Mouse (Mus musculus) heart, embryonic 10.5 days (tissue): ENCODE results near the gene Guca1b. TPM values are rescaled to one million over a fixed set of nuclear protein-coding genes. Genes with fewer than 3 reads are reported as not detected.
"Not testable (repeated sequence)": the region's sequence is repeated elsewhere in the genome, so short reads cannot be mapped to it uniquely, and the experiment has no call there.

Experiments used
- DNase-seq: peaks from one replicate; pipeline ENCODE4 v3.0.0-alpha.2; 2017; ENCODE audit warnings: low spot score
- H3K27ac ChIP-seq: fragments of 300-500 bp; sonication (generic); 2 replicates; pipeline ENCODE4 v1.5.1; 2016; ENCODE audit warnings: mild to moderate bottlenecking
- H3K27me3 ChIP-seq: fragments of 300-500 bp; sonication (generic); 2 replicates; pipeline ENCODE4 v1.6.1; 2016; ENCODE audit warnings: mild to moderate bottlenecking; ENCODE audit not compliant: poor library complexity, insufficient read depth, severe bottlenecking
- H3K36me3 ChIP-seq: fragments of 300-500 bp; sonication (generic); 2 replicates; pipeline ENCODE4 v1.6.1; 2016; ENCODE audit warnings: mild to moderate bottlenecking, moderate library complexity
- H3K4me1 ChIP-seq: fragments of 300-500 bp; sonication (generic); 2 replicates; pipeline ENCODE4 v1.6.1; 2016; ENCODE audit warnings: mild to moderate bottlenecking
- H3K4me3 ChIP-seq: fragments of 300-500 bp; sonication (generic); 2 replicates; pipeline ENCODE4 v1.5.1; 2016; ENCODE audit warnings: mild to moderate bottlenecking, moderate library complexity
- H3K9me3 ChIP-seq: fragments of 300-500 bp; sonication (generic); 2 replicates; pipeline ENCODE4 v1.6.1; 2016; ENCODE audit warnings: mild to moderate bottlenecking, moderate library complexity
- WGBS: fragments of 180-500 bp; shearing (Covaris S2); methylation state at CpG from one replicate; pipeline ENCODE4 v1.1.7; 2016; 5-methylcytosine and 5-hydroxymethylcytosine counted together
- polyA plus RNA-seq: library from polyadenylated mRNA; unstranded; fragments of >200 nt; fragmentation: Nextera tagmentation; extraction: Ambion mirVana; gene quantifications from 2 replicates; pipeline ENCODE4 v1.2.1, GENCODE M21; 2016

Guca1b gene
- polyA plus RNA-seq, 1 experiment from 2014 or later = 3.2 TPM

- H3K27me3 ChIP-seq = peaks cover 8% of the 10 kb centered on the region; the same call in 1 of the 2 replicates
- DNase-seq = no peak
- peaks cover 7% of the 10 kb centered on the region for H3K4me1 ChIP-seq
- H3K27ac ChIP-seq = no peak overlapping the region
- 85% methylated on average over 3 of the region's 3 CpGs for WGBS
- peaks cover 30% of the 10 kb centered on the region for H3K36me3 ChIP-seq
- no peaks in the 10 kb centered on the region for H3K9me3 ChIP-seq
- no peak overlapping the region for H3K4me3 ChIP-seq
Observed at GRCm38 (mm10) chr17:47384064-47384463, 1.1 kb upstream of the Guca1b start.

GRCm38 (mm10) chr17:47386649-47387048 is 1.5 kb downstream of the Guca1b start:
- H3K4me3 ChIP-seq = no peak overlapping the region
- 58% methylated on average over 4 of the region's 4 CpGs for WGBS
- H3K27me3 ChIP-seq = peaks cover 9% of the 10 kb centered on the region
- no peaks in the 10 kb centered on the region for H3K9me3 ChIP-seq
- peaks cover 8% of the 10 kb centered on the region; the same call in 1 of the 2 replicates for H3K36me3 ChIP-seq
- no peak overlapping the region for H3K27ac ChIP-seq
- no peak for DNase-seq
- peaks cover 7% of the 10 kb centered on the region for H3K4me1 ChIP-seq

- H3K27ac ChIP-seq = peak overlapping the region; percentile 7; the same call in 1 of the 2 replicates
- H3K4me1 ChIP-seq = peaks cover 15% of the 10 kb centered on the region
- no peak for DNase-seq
- peak overlapping the region; percentile 46 for H3K4me3 ChIP-seq
- peaks cover 63% of the 10 kb centered on the region for H3K27me3 ChIP-seq
- no peaks in the 10 kb centered on the region for H3K9me3 ChIP-seq
- no peaks in the 10 kb centered on the region for H3K36me3 ChIP-seq
- 15% methylated on average over 24 of the region's 24 CpGs for WGBS
Observed at GRCm38 (mm10) chr17:47394223-47394869, 9.2 kb downstream of the Guca1b start.

- Histone ChIP-seq H3K4me1 (peaks cover 15% of the 10 kb centered on the region), H3K36me3 (no peaks in the 10 kb centered on the region), H3K4me3 (peak overlapping the region; percentile 46), H3K27me3 (peaks cover 74% of the 10 kb centered on the region), H3K27ac (no peak overlapping the region), H3K9me3 (no peaks in the 10 kb centered on the region)
- DNase-seq = peak; percentile 80
- 2% methylated on average over 20 of the region's 20 CpGs for WGBS
Observed at GRCm38 (mm10) chr17:47395376-47395913, 10.3 kb downstream of the Guca1b start.

GRCm38 (mm10) chr17:47399091-47399490 is 13.9 kb downstream of the Guca1b start:
- Histone ChIP-seq H3K36me3 (no peaks in the 10 kb centered on the region), H3K4me1 (peaks cover 15% of the 10 kb centered on the region), H3K9me3 (no peaks in the 10 kb centered on the region), H3K27ac (no peak overlapping the region), H3K27me3 (peaks cover 71% of the 10 kb centered on the region), H3K4me3 (no peak overlapping the region)
- WGBS = 74% methylated on average over 8 of the region's 8 CpGs
- DNase-seq = no peak

GRCm38 (mm10) chr17:47400451-47400850 is 15.3 kb downstream of the Guca1b start, which contains the start of gene Guca1a:
Gene Guca1a (minus strand): TSS chr17:47400584.
- Histone ChIP-seq H3K27ac (no peak within 1 kb of the TSS), H3K4me3 (no peak within 1 kb of the TSS), H3K36me3 (no peaks in the 10 kb centered on the region), H3K27me3 (peaks cover 60% of the 10 kb centered on the region), H3K9me3 (no peaks in the 10 kb centered on the region), H3K4me1 (peaks cover 3% of the 10 kb centered on the region; the same call in 1 of the 2 replicates)
- 61% methylated on average over 10 of the region's 10 CpGs for WGBS
- DNase-seq = no peak

GRCm38 (mm10) chr17:47407717-47408557 is 22.7 kb downstream of the Guca1b start:
- peaks cover 8% of the 10 kb centered on the region; the same call in 1 of the 2 replicates for H3K4me1 ChIP-seq
- peaks cover 72% of the 10 kb centered on the region for H3K27me3 ChIP-seq
- WGBS = 57% methylated on average over 10 of the region's 10 CpGs
- no peak overlapping the region for H3K4me3 ChIP-seq
- H3K36me3 ChIP-seq = no peaks in the 10 kb centered on the region
- H3K9me3 ChIP-seq = no peaks in the 10 kb centered on the region
- H3K27ac ChIP-seq = no peak overlapping the region
- DNase-seq = no peak

GRCm38 (mm10) chr17:47408558-47408898 is 23.3 kb downstream of the Guca1b start:
- peaks cover 8% of the 10 kb centered on the region; the same call in 1 of the 2 replicates for H3K4me1 ChIP-seq
- H3K27ac ChIP-seq = no peak overlapping the region
- peaks cover 73% of the 10 kb centered on the region for H3K27me3 ChIP-seq
- no peak for DNase-seq
- WGBS = 26% methylated on average over 8 of the region's 8 CpGs
- H3K36me3 ChIP-seq = no peaks in the 10 kb centered on the region
- H3K9me3 ChIP-seq = no peaks in the 10 kb centered on the region
- no peak overlapping the region for H3K4me3 ChIP-seq

GRCm38 (mm10) chr17:47409897-47410861 is 25.0 kb downstream of the Guca1b start:
- not testable (repeated sequence) for H3K36me3 ChIP-seq, H3K9me3 ChIP-seq, H3K27ac ChIP-seq, DNase-seq, H3K4me1 ChIP-seq
- WGBS = 4% methylated on average over 74 of the region's 74 CpGs
- Histone ChIP-seq H3K27me3 (peaks cover 79% of the 10 kb centered on the region), H3K4me3 (peak overlapping the region; percentile 51)

GRCm38 (mm10) chr17:47420195-47420594 is 35.0 kb downstream of the Guca1b start:
- 58% methylated on average over 2 of the region's 2 CpGs for WGBS
- Histone ChIP-seq H3K36me3 (no peaks in the 10 kb centered on the region), H3K4me1 (peaks cover 8% of the 10 kb centered on the region; the same call in 1 of the 2 replicates), H3K27me3 (0 out of 2 replicates have a peak, but pooled peaks cover 12% of the 10 kb centered on the region), H3K4me3 (no peak overlapping the region), H3K27ac (no peak overlapping the region), H3K9me3 (0 out of 2 replicates have a peak, but pooled peaks cover 3% of the 10 kb centered on the region)
- no peak for DNase-seq

- Histone ChIP-seq H3K36me3 (no peaks in the 10 kb centered on the region), H3K4me3 (no peak overlapping the region), H3K27ac (no peak overlapping the region), H3K4me1 (peaks cover 8% of the 10 kb centered on the region; the same call in 1 of the 2 replicates), H3K27me3 (0 out of 2 replicates have a peak, but pooled peaks cover 7% of the 10 kb centered on the region), H3K9me3 (no peaks in the 10 kb centered on the region)
- no peak for DNase-seq
- WGBS = 79% methylated on average over 3 of the region's 3 CpGs
Observed at GRCm38 (mm10) chr17:47421566-47421965, 36.4 kb downstream of the Guca1b start.

GRCm38 (mm10) chr17:47422616-47423015 is 37.4 kb downstream of the Guca1b start:
- 0 out of 2 replicates have a peak, but pooled peaks cover 14% of the 10 kb centered on the region for H3K27me3 ChIP-seq
- not testable (repeated sequence) for DNase-seq
- WGBS = 68% methylated on average over 1 of the region's 1 CpGs

More at GRCm38 (mm10) chr17:47422616-47423015, 37.4 kb downstream of the Guca1b start:
- H3K4me3 ChIP-seq, H3K4me1 ChIP-seq, H3K27ac ChIP-seq, H3K9me3 ChIP-seq, H3K36me3 ChIP-seq: not testable (repeated sequence)
